Mouse (Mus musculus) heart, embryonic 14.5 days (tissue): ENCODE measurements around the gene Spaca6. TPM values are rescaled to one million over a fixed set of nuclear protein-coding genes. Genes with fewer than 3 reads are reported as not detected.
A peak's percentile ranks its signal among the peaks of the same experiment; 100 is the strongest.

Experiments used
- ATAC-seq: fragments of 200-750 bp; cut with Nextera tagmentation; 2 replicates; pipeline ENCODE4 v1.8.0; 2017; ENCODE audit warnings: low read depth, moderate TSS enrichment; ENCODE audit not compliant: insufficient number of reproducible peaks, insufficient read depth, low FRiP score
- H3K27ac ChIP-seq, 2 experiments: fragments of 200-500 bp in 1 of 2; fragments of 300-500 bp in 1 of 2; sonication (generic) in 1 of 2; replicated peaks in 1 of 2; 2 replicates each; pipeline ENCODE4 v1.5.1; 2012 to 2014; ENCODE audit warnings: low read depth in 2 of 2, low read length in 2 of 2, control low read depth in 1 of 2, mild to moderate bottlenecking in 1 of 2, mixed read lengths in 1 of 2; ENCODE audit not compliant: control insufficient read depth in 1 of 2, insufficient read depth in 1 of 2
- H3K27me3 ChIP-seq: fragments of 300-500 bp; sonication (generic); 2 replicates; pipeline ENCODE4 v1.6.1; 2014; ENCODE audit warnings: mild to moderate bottlenecking, low read length, control low read depth; ENCODE audit not compliant: control insufficient read depth, insufficient read depth
- H3K36me3 ChIP-seq: fragments of 300-500 bp; sonication (generic); 2 replicates; pipeline ENCODE4 v1.6.1; 2014; ENCODE audit warnings: mild to moderate bottlenecking, control low read depth, low read length, mixed read lengths; ENCODE audit not compliant: control insufficient read depth, insufficient read depth
- H3K4me1 ChIP-seq, 2 experiments: fragments of 200-500 bp in 1 of 2; fragments of 300-500 bp in 1 of 2; sonication (generic) in 1 of 2; 2 replicates each; pipeline ENCODE4 v1.6.1; 2012 to 2014; ENCODE audit warnings: low read length in 2 of 2, control low read depth in 1 of 2, mixed read lengths in 1 of 2; ENCODE audit not compliant: control insufficient read depth in 2 of 2, insufficient read depth in 2 of 2
- H3K4me2 ChIP-seq: fragments of 300-500 bp; sonication (generic); 2 replicates; pipeline ENCODE4 v1.6.1; 2014; ENCODE audit warnings: mild to moderate bottlenecking, low read length
- H3K4me3 ChIP-seq, 2 experiments: fragments of 200-500 bp in 1 of 2; fragments of 300-500 bp in 1 of 2; sonication (generic) in 1 of 2; 2 replicates each; pipeline ENCODE4 v1.5.1; 2012 to 2014; ENCODE audit warnings: low read length in 2 of 2, mild to moderate bottlenecking in 2 of 2, control low read depth in 1 of 2, low read depth in 1 of 2, moderate library complexity in 1 of 2; ENCODE audit not compliant: control insufficient read depth in 1 of 2, insufficient read depth in 1 of 2
- H3K9ac ChIP-seq: fragments of 300-500 bp; sonication (generic); 2 replicates; pipeline ENCODE4 v1.6.1; 2014; ENCODE audit warnings: mild to moderate bottlenecking, low read length
- H3K9me3 ChIP-seq: fragments of 300-500 bp; sonication (generic); 2 replicates; pipeline ENCODE4 v1.6.1; 2016; ENCODE audit warnings: low read length, control low read depth; ENCODE audit not compliant: control insufficient read depth
- WGBS: fragments of 180-500 bp; shearing (Covaris S2); extraction: QIAGEN DNeasy Blood & Tissue Kit; methylation state at CpG from one replicate; pipeline ENCODE4 v1.1.7; 2014; 5-methylcytosine and 5-hydroxymethylcytosine counted together
- polyA plus RNA-seq: library from polyadenylated mRNA; unstranded; fragments of >200 nt; fragmentation: Nextera tagmentation; extraction: Ambion mirVana; gene quantifications from 2 replicates; pipeline ENCODE4 v1.2.1, GENCODE M21; 2014

The Spaca6 gene
- polyA plus RNA-seq, 1 experiment from 2014 or later, result 20.5 TPM

GRCm38 (mm10) chr17:17848988-17849387 is 22.0 kb downstream of the Spaca6 start:
- Histone ChIP-seq H3K9ac (no peak overlapping the region), H3K27me3 (peaks cover 16% of the 10 kb centered on the region), H3K9me3 (no peaks in the 10 kb centered on the region), H3K4me1 (no peaks in the 10 kb centered on the region; a peak in 1 of 4 replicates), H3K36me3 (peaks cover 9% of the 10 kb centered on the region; the same call in 1 of the 2 replicates), H3K4me2 (no peak overlapping the region), H3K4me3 (no peak overlapping the region), H3K27ac (no peak overlapping the region)
- 41% methylated on average over 2 of the region's 2 CpGs for WGBS
- ATAC-seq, result no peak

- no peaks in the 10 kb centered on the region for H3K9me3 ChIP-seq
- H3K4me2 ChIP-seq, result peak overlapping the region; percentile 45
- ATAC-seq, result no peak
These were observed 23.2 kb downstream of the Spaca6 start for GRCm38 (mm10) chr17:17849906-17850712.

GRCm38 (mm10) chr17:17855064-17855838 is 28.3 kb downstream of the Spaca6 start, which contains the start of gene Has1:
Has1 (minus strand) TSS chr17:17855205.
- no peaks in the 10 kb centered on the region; a peak in 1 of 4 replicates for H3K4me1 ChIP-seq
- H3K4me2 ChIP-seq, result no peak within 1 kb of the TSS
- no peak for ATAC-seq
- no peak within 1 kb of the TSS for H3K9ac ChIP-seq
- WGBS, result 44% methylated on average over 8 of the region's 8 CpGs
- H3K9me3 ChIP-seq, result no peaks in the 10 kb centered on the region
- H3K27me3 ChIP-seq, result peaks cover 5% of the 10 kb centered on the region; the same call in 1 of the 2 replicates
- no peaks in the 10 kb centered on the region for H3K36me3 ChIP-seq
- no peak within 1 kb of the TSS for H3K4me3 ChIP-seq
- no peak within 1 kb of the TSS for H3K27ac ChIP-seq

More at GRCm38 (mm10) chr17:17849906-17850712, 23.2 kb downstream of the Spaca6 start:
- H3K9ac ChIP-seq, result no peak overlapping the region
- H3K4me3 ChIP-seq, result peak overlapping the region in 1 of 2 experiments; percentile 6; a peak in 1 of 4 replicates
- H3K36me3 ChIP-seq, result peaks cover 9% of the 10 kb centered on the region; the same call in 1 of the 2 replicates
- peaks cover 16% of the 10 kb centered on the region for H3K27me3 ChIP-seq
- H3K4me1 ChIP-seq, result no peaks in the 10 kb centered on the region; a peak in 1 of 4 replicates
- WGBS, result 19% methylated on average over 55 of the region's 55 CpGs
- H3K27ac ChIP-seq, result no peak overlapping the region

- H3K4me2 ChIP-seq, result no peak overlapping the region
- no peak overlapping the region for H3K9ac ChIP-seq
- no peaks in the 10 kb centered on the region for H3K4me1 ChIP-seq
- no peaks in the 10 kb centered on the region for H3K27me3 ChIP-seq
- no peak for ATAC-seq
- H3K36me3 ChIP-seq, result no peaks in the 10 kb centered on the region
- H3K9me3 ChIP-seq, result no peaks in the 10 kb centered on the region
- 81% methylated on average over 1 of the region's 1 CpGs for WGBS
- no peak overlapping the region for H3K4me3 ChIP-seq
- H3K27ac ChIP-seq, result no peak overlapping the region
These were observed 29.7 kb downstream of the Spaca6 start for GRCm38 (mm10) chr17:17856612-17857011.

GRCm38 (mm10) chr17:17857446-17857845 is 30.5 kb downstream of the Spaca6 start:
- Histone ChIP-seq H3K36me3 (peaks cover 4% of the 10 kb centered on the region; the same call in 1 of the 2 replicates), H3K9ac (no peak overlapping the region), H3K4me1 (no peaks in the 10 kb centered on the region), H3K4me2 (no peak overlapping the region), H3K9me3 (no peaks in the 10 kb centered on the region), H3K27me3 (no peaks in the 10 kb centered on the region), H3K27ac (no peak overlapping the region), H3K4me3 (no peak overlapping the region)
- WGBS, result 62% methylated on average over 1 of the region's 1 CpGs
- no peak for ATAC-seq

GRCm38 (mm10) chr17:17860110-17860509 is 33.2 kb downstream of the Spaca6 start:
- Histone ChIP-seq H3K4me3 (no peak overlapping the region), H3K9ac (no peak overlapping the region), H3K27me3 (no peaks in the 10 kb centered on the region), H3K27ac (no peak overlapping the region), H3K36me3 (peaks cover 23% of the 10 kb centered on the region), H3K9me3 (no peaks in the 10 kb centered on the region), H3K4me1 (no peaks in the 10 kb centered on the region), H3K4me2 (no peak overlapping the region)
- WGBS, result 81% methylated on average over 3 of the region's 3 CpGs
- ATAC-seq, result no peak

- Histone ChIP-seq H3K9me3 (no peaks in the 10 kb centered on the region), H3K9ac (no peak overlapping the region), H3K27ac (no peak overlapping the region), H3K27me3 (no peaks in the 10 kb centered on the region), H3K4me2 (no peak overlapping the region), H3K4me1 (no peaks in the 10 kb centered on the region), H3K4me3 (no peak overlapping the region), H3K36me3 (peaks cover 35% of the 10 kb centered on the region)
- ATAC-seq, result no peak
- WGBS, result 43% methylated on average over 1 of the region's 1 CpGs
These were observed 35.4 kb downstream of the Spaca6 start for GRCm38 (mm10) chr17:17862360-17862759.
